Mouse (Mus musculus) Patski (cell line): ENCODE measurements around the gene Col4a1. TPM values are rescaled to one million over a fixed set of nuclear protein-coding genes. Genes with fewer than 3 reads are reported as not detected.

Experiments
- ATAC-seq: fragments of 100-300 bp; one replicate; pipeline ENCODE4 v1.8.0; 2021
- CTCF ChIA-PET: fragments of 350-600 bp; sonication (Branson Sonifier 250); formaldehyde crosslinking; loops from one replicate; lab custom pipeline; 2022; ENCODE audit warnings: inconsistent platforms; lab: Charles Lee
- POLR2A ChIA-PET: fragments of 350-600 bp; sonication (Branson Sonifier 250); formaldehyde crosslinking; loops from one replicate; lab custom pipeline; 2022; ENCODE audit warnings: antibody characterized with exemption, inconsistent platforms; lab: Charles Lee
- DNase-seq: peaks from one replicate; pipeline ENCODE4 v3.0.0-alpha.2; 2011; ENCODE audit warnings: low read depth, low spot score
- H3K27me3 ChIP-seq: fragments of 371-371 bp; one replicate; pipeline ENCODE4 v1.5.1; 2021
- CTCF ChIP-seq: fragments of 100-300 bp; IDR thresholded peaks from one replicate; pipeline ENCODE4 v1.5.1; 2021
- in situ Hi-C: fragments of 300-500 bp; cut with MboI; formaldehyde crosslinking; loops from 3 replicates; pipeline ENCODE4 v1.11.1; 2018; ENCODE audit warnings: low pct_unique_long_range_greater_than_20kb, mixed read lengths
- polyA plus RNA-seq: library from polyadenylated mRNA; unstranded; gene quantifications from one replicate; pipeline ENCODE4 v1.2.3, GENCODE M21; 2021

The Col4a1 gene
- polyA plus RNA-seq, 1 experiment from 2014 or later = 336 TPM

GRCm38 (mm10) chr8:11258517-11259136 lies 54.0 kb downstream of the Col4a1 start:
- CTCF ChIA-PET = interaction anchor here (1.0 to 3.3 kb wide), 5 partner anchors 55 to 163 kb away, joined by 3 to 13 read pairs (median 5); partner anchors contain the start of genes Col4a1 and Col4a2
- POLR2A ChIA-PET = interaction anchor here (0.6 to 1.3 kb wide), 2 partner anchors 55 to 141 kb away, joined by 3 to 6 read pairs; partner anchors contain the start of genes Col4a1 and Col4a2
- no peaks in the 10 kb centered on the region for H3K27me3 ChIP-seq
- no peak for TF ChIP-seq CTCF
- in situ Hi-C loops = loop anchor here (10.0 kb wide), 1 partner anchor 136 kb away; no protein-coding TSS in a partner anchor
- ATAC-seq (no peak), DNase-seq (no peak)

- POLR2A ChIA-PET = interaction anchor here (0.6 kb wide), 1 partner anchor 100 kb away, joined by 3 read pairs; no protein-coding TSS in a partner anchor
- DNase-seq = no peak
- no peak for TF ChIP-seq CTCF
- ATAC-seq = no peak
- H3K27me3 ChIP-seq = no peaks in the 10 kb centered on the region
- in situ Hi-C loops = loop anchor here (10.0 kb wide), 1 partner anchor 137 kb away; no protein-coding TSS in a partner anchor
- CTCF ChIA-PET = interaction anchor here (1.0 to 3.3 kb wide), 8 partner anchors 11 to 164 kb away, joined by 3 to 13 read pairs (median 3); partner anchors contain the start of genes Col4a1 and Col4a2
Observed at GRCm38 (mm10) chr8:11257079-11258017, 55.3 kb downstream of the Col4a1 start.

GRCm38 (mm10) chr8:11256405-11256804 lies 56.2 kb downstream of the Col4a1 start:
- DNase-seq (no peak), ATAC-seq (no peak)
- ChIA-PET POLR2A (no interaction called here), CTCF (interaction anchor here (3.3 kb wide), 1 partner anchor 57 kb away, joined by 13 read pairs; the partner anchor contains the start of genes Col4a1 and Col4a2)
- in situ Hi-C loops = loop anchor here (10.0 kb wide), 1 partner anchor 138 kb away; no protein-coding TSS in a partner anchor
- TF ChIP-seq CTCF = no peak
- no peaks in the 10 kb centered on the region for H3K27me3 ChIP-seq

- ChIA-PET POLR2A (interaction anchor here (0.6 to 1.5 kb wide), 2 partner anchors 57 to 175 kb away, joined by 4 to 6 read pairs; partner anchors contain the start of genes Col4a1 and Col4a2), CTCF (interaction anchor here (3.3 to 7.7 kb wide), 3 partner anchors 58 to 166 kb away, joined by 13 to 67 read pairs (median 28); partner anchors contain the start of genes Col4a1 and Col4a2)
- no peak for TF ChIP-seq CTCF
Observed at GRCm38 (mm10) chr8:11255680-11256079, 56.9 kb downstream of the Col4a1 start.

GRCm38 (mm10) chr8:11254914-11255530 lies 57.6 kb downstream of the Col4a1 start:
- POLR2A ChIA-PET = interaction anchor here (1.5 to 2.0 kb wide), 2 partner anchors 57 to 138 kb away, joined by 6 to 7 read pairs; partner anchors contain the start of genes Col4a1 and Col4a2
- in situ Hi-C loops = loop anchor here (10.0 kb wide), 1 partner anchor 140 kb away; no protein-coding TSS in a partner anchor
- CTCF ChIA-PET = interaction anchor here (1.5 to 7.7 kb wide), 6 partner anchors 19 to 181 kb away, joined by 4 to 67 read pairs (median 12); no protein-coding TSS in a partner anchor
- no peak for TF ChIP-seq CTCF
- no peaks in the 10 kb centered on the region for H3K27me3 ChIP-seq
- ATAC-seq (no peak), DNase-seq (no peak)

More at GRCm38 (mm10) chr8:11255680-11256079, 56.9 kb downstream of the Col4a1 start:
- ATAC-seq = no peak
- H3K27me3 ChIP-seq = no peaks in the 10 kb centered on the region
- in situ Hi-C loops = loop anchor here (10.0 kb wide), 1 partner anchor 139 kb away; no protein-coding TSS in a partner anchor
- DNase-seq = no peak

- no peak for DNase-seq
- ATAC-seq = no peak
- no peaks in the 10 kb centered on the region for H3K27me3 ChIP-seq
- CTCF ChIA-PET = interaction anchor here (0.8 to 7.7 kb wide), 10 partner anchors 19 to 182 kb away, joined by 3 to 67 read pairs (median 5); partner anchors contain the start of genes Col4a1 and Col4a2
- in situ Hi-C loops = loop anchor here (10.0 kb wide), 1 partner anchor 140 kb away; no protein-coding TSS in a partner anchor
- no peak for TF ChIP-seq CTCF
- POLR2A ChIA-PET = interaction anchor here (1.5 to 2.0 kb wide), 2 partner anchors 58 to 138 kb away, joined by 6 to 7 read pairs; partner anchors contain the start of genes Col4a1 and Col4a2
Observed at GRCm38 (mm10) chr8:11254510-11254909, 58.1 kb downstream of the Col4a1 start.

GRCm38 (mm10) chr8:11253556-11253955 lies 59.1 kb downstream of the Col4a1 start:
- no peaks in the 10 kb centered on the region for H3K27me3 ChIP-seq
- in situ Hi-C loops = loop anchor here (10.0 kb wide), 1 partner anchor 141 kb away; no protein-coding TSS in a partner anchor
- TF ChIP-seq CTCF = peak; percentile 98
- POLR2A ChIA-PET = interaction anchor here (1.1 to 2.0 kb wide), 4 partner anchors 57 to 139 kb away, joined by 3 to 7 read pairs (median 5); partner anchors contain the start of genes Col4a1 and Col4a2
- ATAC-seq (no peak), DNase-seq (no peak)
- CTCF ChIA-PET = interaction anchor here (0.7 to 7.7 kb wide), 27 partner anchors 9 to 223 kb away, joined by 3 to 67 read pairs (median 4); partner anchors contain the start of genes Col4a1 and Col4a2

- TF ChIP-seq CTCF = no peak
- ATAC-seq (no peak), DNase-seq (no peak)
- no peaks in the 10 kb centered on the region for H3K27me3 ChIP-seq
- ChIA-PET POLR2A (interaction anchor here (1.1 to 2.0 kb wide), 4 partner anchors 57 to 140 kb away, joined by 3 to 7 read pairs (median 5); partner anchors contain the start of genes Col4a1 and Col4a2), CTCF (interaction anchor here (1.0 to 7.7 kb wide), 20 partner anchors 9 to 224 kb away, joined by 3 to 67 read pairs (median 4); partner anchors contain the start of genes Col4a1 and Col4a2)
- in situ Hi-C loops = loop anchor here (10.0 kb wide), 1 partner anchor 142 kb away; no protein-coding TSS in a partner anchor
Observed at GRCm38 (mm10) chr8:11253041-11253440, 59.6 kb downstream of the Col4a1 start.
